Mouse (Mus musculus) intestine, embryonic 14.5 days (tissue): ENCODE results near the gene Tns1. TPM values are rescaled to one million over a fixed set of nuclear protein-coding genes. Genes with fewer than 3 reads are reported as not detected.
A peak's percentile ranks its signal among the peaks of the same experiment; 100 is the strongest.

Source experiments
- ATAC-seq: fragments of 200-750 bp; cut with Nextera tagmentation; replicated peaks from 2 replicates; pipeline ENCODE4 v1.8.0; 2017; ENCODE audit warnings: low read depth, moderate number of reproducible peaks, moderate TSS enrichment, moderate library complexity; ENCODE audit not compliant: low FRiP score, low TSS enrichment
- DNase-seq: peaks from one replicate; pipeline ENCODE4 v3.0.0-alpha.2; 2018; ENCODE audit warnings: low spot score
- H3K27ac ChIP-seq: fragments of 300-500 bp; sonication (generic); 2 replicates; pipeline ENCODE4 v1.5.1; 2014; ENCODE audit warnings: low read depth, mild to moderate bottlenecking, control low read depth
- H3K27me3 ChIP-seq: fragments of 300-500 bp; sonication (generic); replicated peaks from 2 replicates; pipeline ENCODE4 v1.6.1; 2014; ENCODE audit warnings: low read length, control low read depth; ENCODE audit not compliant: control insufficient read depth, insufficient read depth
- H3K36me3 ChIP-seq: fragments of 300-500 bp; sonication (generic); 2 replicates; pipeline ENCODE4 v1.6.1; 2014; ENCODE audit warnings: low read length, control low read depth; ENCODE audit not compliant: control insufficient read depth, insufficient read depth
- H3K4me1 ChIP-seq: fragments of 300-500 bp; sonication (generic); replicated peaks from 2 replicates; pipeline ENCODE4 v1.6.1; 2014; ENCODE audit warnings: low read length, control low read depth, mixed read lengths; ENCODE audit not compliant: control insufficient read depth, insufficient read depth
- H3K4me2 ChIP-seq: fragments of 300-500 bp; sonication (generic); 2 replicates; pipeline ENCODE4 v1.6.1; 2014; ENCODE audit warnings: low read length
- H3K4me3 ChIP-seq: fragments of 300-500 bp; sonication (generic); 2 replicates; pipeline ENCODE4 v1.5.1; 2014; ENCODE audit warnings: low read depth, low read length, control low read depth, mixed read lengths
- H3K9ac ChIP-seq: fragments of 300-500 bp; sonication (generic); 2 replicates; pipeline ENCODE4 v1.6.1; 2014; ENCODE audit warnings: mild to moderate bottlenecking, low read length
- H3K9me3 ChIP-seq: fragments of 300-500 bp; sonication (generic); 2 replicates; pipeline ENCODE4 v1.6.1; 2016; ENCODE audit warnings: low read length, control low read depth; ENCODE audit not compliant: control insufficient read depth
- WGBS: fragments of 180-500 bp; shearing (Covaris S2); extraction: QIAGEN DNeasy Blood & Tissue Kit; methylation state at CpG from one replicate; pipeline ENCODE4 v1.1.7; 2014; 5-methylcytosine and 5-hydroxymethylcytosine counted together
- polyA plus RNA-seq: library from polyadenylated mRNA; unstranded; fragments of >200 nt; fragmentation: Nextera tagmentation; extraction: Ambion mirVana; gene quantifications from 2 replicates; pipeline ENCODE4 v1.2.1, GENCODE M21; 2014

Gene Tns1
- polyA plus RNA-seq, 1 experiment from 2014 or later = 28.7 TPM

DNA sequence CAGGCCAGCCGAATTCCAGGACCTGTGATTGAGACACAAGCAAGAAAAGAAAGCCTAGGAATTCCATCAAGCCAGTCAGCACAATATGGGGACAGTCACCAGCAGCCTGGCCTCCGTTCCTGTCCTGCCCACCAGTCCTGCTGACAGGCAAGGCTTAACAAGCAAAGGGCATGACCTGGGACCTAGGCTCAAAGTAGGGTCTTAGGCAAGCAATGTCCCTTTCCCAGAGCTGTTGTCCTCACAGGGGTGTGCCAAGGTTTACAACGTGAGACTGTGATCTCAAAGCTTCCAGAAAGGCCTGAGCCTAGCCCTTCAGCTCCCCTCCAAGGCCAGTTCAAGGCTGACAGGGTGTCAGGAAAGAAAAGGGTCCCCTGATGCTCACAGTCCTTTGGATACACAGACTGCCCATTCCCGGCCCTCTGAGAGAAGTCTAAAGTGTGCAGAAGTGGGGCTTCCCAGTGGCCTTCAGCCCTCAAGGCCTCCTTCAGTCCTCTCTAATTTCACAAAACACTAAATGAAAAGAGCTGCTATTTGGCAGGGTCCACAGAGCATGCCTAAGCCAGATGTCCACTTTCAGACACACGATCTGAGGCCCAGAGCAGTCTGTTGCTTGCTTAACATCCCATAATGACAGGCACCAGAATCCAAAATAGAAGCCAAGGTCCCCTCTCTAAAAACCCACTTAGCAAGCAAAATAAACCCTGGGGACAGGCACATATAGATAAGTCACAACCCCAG lies 131.9 kb downstream of the Tns1 start:
- 66% methylated on average over 5 of the region's 5 CpGs for WGBS
- Histone ChIP-seq H3K4me1 (no peaks in the 10 kb centered on the region; the same call in 1 of the 2 replicates), H3K27me3 (no peaks in the 10 kb centered on the region), H3K4me3 (no peak overlapping the region), H3K4me2 (no peak overlapping the region), H3K9me3 (no peaks in the 10 kb centered on the region), H3K36me3 (peaks cover 45% of the 10 kb centered on the region), H3K27ac (no peak overlapping the region), H3K9ac (no peak overlapping the region)
- ATAC-seq (no peak), DNase-seq (no peak)

DNA sequence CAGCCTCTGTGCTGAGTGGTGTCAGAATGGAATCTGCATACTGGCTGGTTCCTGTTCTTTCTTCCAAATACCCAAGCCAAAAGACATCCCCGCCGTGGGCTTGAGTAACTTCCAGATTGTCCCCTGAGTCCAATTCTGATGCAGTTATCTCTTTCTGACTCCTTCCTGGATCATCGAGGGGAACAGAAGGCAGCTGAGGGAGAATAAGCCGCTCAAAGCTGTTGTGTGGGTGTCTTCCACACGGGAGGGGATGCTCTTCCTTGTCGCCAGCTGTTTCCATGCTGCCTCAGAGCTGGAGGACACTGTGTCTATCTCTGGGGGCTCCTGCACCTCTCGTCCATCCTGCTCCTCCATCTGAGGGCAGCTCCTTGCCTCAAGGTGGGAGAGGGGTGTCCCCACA lies 133.0 kb downstream of the Tns1 start:
- H3K36me3 ChIP-seq = peaks cover 45% of the 10 kb centered on the region
- ATAC-seq = no peak

DNA sequence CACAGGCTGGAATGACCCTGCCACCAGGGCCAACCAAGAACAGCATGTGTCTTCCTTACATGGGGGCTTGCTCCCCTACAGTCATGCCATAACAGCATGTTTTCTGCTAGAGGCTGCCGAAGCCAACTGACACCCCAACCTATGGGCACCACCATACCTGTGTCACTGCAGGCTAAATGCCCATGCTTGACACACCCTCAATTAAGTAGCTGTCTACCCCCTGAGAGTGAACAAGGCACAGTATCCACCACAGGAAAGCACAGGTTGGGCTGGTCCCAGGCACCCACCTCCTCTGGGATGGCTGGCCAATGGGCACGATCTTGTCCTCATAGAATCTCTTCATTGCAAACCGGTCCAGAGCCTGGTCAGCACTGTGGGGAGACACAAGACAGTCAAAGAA lies 134.2 kb downstream of the Tns1 start:
- no peaks in the 10 kb centered on the region for H3K9me3 ChIP-seq
- DNase-seq (no peak), ATAC-seq (no peak)
- H3K27ac ChIP-seq = no peak overlapping the region
- no peak overlapping the region for H3K9ac ChIP-seq
- H3K27me3 ChIP-seq = no peaks in the 10 kb centered on the region
- WGBS = 73% methylated on average over 3 of the region's 3 CpGs
- H3K36me3 ChIP-seq = peaks cover 44% of the 10 kb centered on the region
- no peak overlapping the region for H3K4me3 ChIP-seq
- H3K4me2 ChIP-seq = no peak overlapping the region
- H3K4me1 ChIP-seq = no peaks in the 10 kb centered on the region; the same call in 1 of the 2 replicates

More for the DNA sequence above, 133.0 kb downstream of the Tns1 start:
- DNase-seq = no peak
- Histone ChIP-seq H3K4me3 (no peak overlapping the region), H3K4me1 (no peaks in the 10 kb centered on the region; the same call in 1 of the 2 replicates), H3K27ac (no peak overlapping the region), H3K27me3 (no peaks in the 10 kb centered on the region), H3K4me2 (no peak overlapping the region), H3K9me3 (no peaks in the 10 kb centered on the region), H3K9ac (no peak overlapping the region)
- WGBS = 72% methylated on average over 7 of the region's 7 CpGs

DNA sequence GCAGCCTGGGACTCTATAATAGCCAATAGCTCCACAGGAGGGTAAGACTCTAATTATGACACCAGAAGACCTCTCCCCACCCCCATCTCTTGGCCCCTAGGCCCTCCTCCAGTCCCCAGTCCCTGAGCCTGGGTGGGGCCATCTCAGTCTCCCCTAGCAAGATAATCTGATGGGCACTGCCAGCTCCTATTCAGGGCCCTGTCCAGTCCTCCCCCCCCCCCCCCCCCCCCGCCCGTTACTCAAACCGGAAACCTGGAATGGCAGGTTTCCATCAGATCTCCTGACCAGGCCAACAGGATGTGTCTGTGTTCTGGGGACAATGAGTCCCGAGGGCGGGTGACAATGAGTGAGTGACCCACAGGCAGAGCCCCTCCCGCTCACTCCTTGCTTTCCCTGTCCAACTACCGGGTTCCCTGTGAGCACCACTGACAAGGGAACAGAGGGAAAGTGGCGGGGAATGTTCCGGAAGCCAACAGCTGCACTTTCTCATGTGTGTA lies 136.5 kb downstream of the Tns1 start:
- H3K4me1 ChIP-seq = no peaks in the 10 kb centered on the region

DNA sequence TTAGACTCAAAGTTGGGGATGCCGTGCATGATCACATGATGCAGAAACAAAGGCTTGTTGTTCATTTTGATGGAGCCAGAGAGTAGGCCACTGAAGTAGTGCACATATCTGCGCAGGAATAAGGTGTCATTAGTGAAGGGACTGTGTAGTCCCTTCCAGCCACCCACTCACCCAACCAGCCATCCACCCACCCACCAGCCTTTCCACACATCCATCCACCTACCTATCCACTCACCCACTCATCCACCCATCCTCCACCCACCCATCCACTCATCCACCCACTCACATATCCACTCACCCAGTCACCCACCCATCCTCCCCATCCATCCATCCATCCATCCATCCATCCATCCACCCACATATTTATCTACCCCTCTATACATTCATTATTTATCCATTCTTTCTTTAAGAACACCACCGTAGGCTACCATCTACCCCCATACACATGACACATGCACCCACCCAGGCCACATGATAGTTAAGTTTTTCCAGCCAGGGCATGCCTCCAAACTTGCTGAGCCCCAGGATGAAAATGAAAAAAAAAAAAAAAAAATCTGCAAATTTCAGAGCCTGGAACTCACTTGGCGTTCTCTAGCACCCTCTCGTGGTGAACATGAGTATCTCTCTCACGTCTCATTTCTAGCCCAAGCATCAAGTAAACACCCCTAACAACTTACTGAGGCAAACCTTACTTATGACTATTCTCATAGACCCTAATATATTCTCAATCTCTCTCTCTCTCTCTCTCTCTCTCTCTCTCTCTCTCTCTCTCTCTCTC lies 137.8 kb downstream of the Tns1 start:
- ATAC-seq (no peak), DNase-seq (no peak)
- H3K4me2 ChIP-seq = no peak overlapping the region
- no peak overlapping the region for H3K4me3 ChIP-seq
- no peak overlapping the region for H3K9ac ChIP-seq
- H3K36me3 ChIP-seq = peaks cover 54% of the 10 kb centered on the region
- H3K4me1 ChIP-seq = no peaks in the 10 kb centered on the region
- no peaks in the 10 kb centered on the region for H3K27me3 ChIP-seq
- no peak overlapping the region for H3K27ac ChIP-seq
- WGBS = 38% methylated on average over 6 of the region's 6 CpGs
- no peaks in the 10 kb centered on the region for H3K9me3 ChIP-seq

More for the DNA sequence above, 136.5 kb downstream of the Tns1 start:
- H3K4me3 ChIP-seq = no peak overlapping the region
- H3K36me3 ChIP-seq = peaks cover 54% of the 10 kb centered on the region
- H3K9ac ChIP-seq = no peak overlapping the region
- H3K9me3 ChIP-seq = no peaks in the 10 kb centered on the region
- no peak overlapping the region for H3K4me2 ChIP-seq
- H3K27ac ChIP-seq = 0 out of 2 replicates have a peak overlapping the region, but pooled peaks have one; percentile 27
- DNase-seq (no peak), ATAC-seq (no peak)
- 53% methylated on average over 9 of the region's 9 CpGs for WGBS
- H3K27me3 ChIP-seq = no peaks in the 10 kb centered on the region

DNA sequence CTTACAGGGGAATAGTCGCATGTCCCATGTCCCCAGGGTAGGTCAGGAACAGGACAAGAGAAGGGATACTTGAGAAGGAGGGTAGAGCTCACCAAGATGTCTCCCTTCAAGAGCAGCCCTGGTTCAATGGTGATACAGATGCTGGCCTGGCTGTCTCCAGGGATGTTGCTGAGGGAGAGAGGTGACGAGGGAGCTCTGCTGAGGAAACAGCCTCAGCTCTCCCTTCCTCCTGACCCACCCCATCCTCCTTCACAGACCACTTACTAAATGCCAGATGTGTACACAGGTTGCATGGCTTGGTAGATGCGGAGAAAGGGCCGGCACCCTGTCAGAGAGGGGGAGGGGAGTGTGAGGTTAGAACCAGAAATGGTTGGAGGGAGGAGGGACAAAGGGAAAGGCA lies 138.6 kb downstream of the Tns1 start:
- 81% methylated on average over 4 of the region's 4 CpGs for WGBS

DNA sequence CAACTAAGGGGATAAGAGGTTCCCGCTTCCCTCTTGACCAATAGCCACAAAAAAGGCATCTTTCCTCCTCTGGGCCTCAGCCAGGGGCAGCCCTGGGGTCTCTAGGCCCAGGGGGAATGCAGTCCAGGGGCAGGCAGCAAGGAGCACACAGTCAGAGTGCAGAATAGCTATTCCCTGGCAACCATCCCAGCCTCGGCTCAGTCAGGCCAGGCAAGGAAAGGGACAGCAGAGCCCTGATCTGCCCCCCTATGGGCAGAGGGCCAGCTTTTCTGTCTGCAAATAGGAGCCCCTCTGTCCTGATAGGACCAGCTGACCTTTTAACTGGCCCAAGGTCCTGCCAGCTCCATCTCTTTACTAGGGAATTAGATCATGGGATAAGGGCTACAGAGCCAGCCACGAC lies 145.0 kb downstream of the Tns1 start:
- DNase-seq (no peak), ATAC-seq (no peak)
- Histone ChIP-seq H3K4me1 (no peaks in the 10 kb centered on the region), H3K4me3 (no peak overlapping the region), H3K36me3 (peaks cover 39% of the 10 kb centered on the region), H3K27me3 (no peaks in the 10 kb centered on the region), H3K4me2 (no peak overlapping the region), H3K9me3 (no peaks in the 10 kb centered on the region), H3K27ac (no peak overlapping the region), H3K9ac (no peak overlapping the region)
- WGBS = 72% methylated on average over 3 of the region's 3 CpGs

More for the DNA sequence above, 138.6 kb downstream of the Tns1 start:
- H3K4me3 ChIP-seq = no peak overlapping the region
- no peak overlapping the region for H3K27ac ChIP-seq
- H3K9me3 ChIP-seq = no peaks in the 10 kb centered on the region
- ATAC-seq (no peak), DNase-seq (no peak)
- H3K4me1 ChIP-seq = no peaks in the 10 kb centered on the region
- H3K9ac ChIP-seq = no peak overlapping the region
- no peaks in the 10 kb centered on the region for H3K27me3 ChIP-seq
- H3K36me3 ChIP-seq = peaks cover 49% of the 10 kb centered on the region
- no peak overlapping the region for H3K4me2 ChIP-seq

DNA sequence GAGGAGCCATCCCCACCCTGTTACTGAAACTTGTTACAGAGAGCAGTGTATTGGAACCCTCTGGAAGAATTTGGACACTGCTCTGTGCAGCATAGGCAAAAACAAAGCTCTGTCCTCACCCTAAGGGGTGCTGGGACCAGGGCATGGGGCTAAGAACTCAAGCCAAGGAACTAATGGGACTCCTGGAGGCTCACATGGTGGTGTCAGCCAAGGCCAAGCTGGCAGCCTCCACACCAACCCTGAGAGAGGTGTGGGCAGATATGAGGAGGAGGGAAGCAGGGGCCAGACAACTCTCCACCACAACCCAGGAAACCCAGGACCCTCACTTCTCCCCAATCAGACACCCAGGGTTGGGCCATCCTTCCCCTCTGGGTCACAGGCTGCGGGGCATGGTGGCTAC lies 145.7 kb downstream of the Tns1 start:
- H3K36me3 ChIP-seq = peaks cover 36% of the 10 kb centered on the region
- H3K27me3 ChIP-seq = no peaks in the 10 kb centered on the region
- H3K4me1 ChIP-seq = no peaks in the 10 kb centered on the region
- no peak for ATAC-seq
- WGBS = 100% methylated on average over 1 of the region's 1 CpGs
- no peak for DNase-seq
- H3K9ac ChIP-seq = no peak overlapping the region
- H3K27ac ChIP-seq = no peak overlapping the region
- H3K9me3 ChIP-seq = no peaks in the 10 kb centered on the region
- no peak overlapping the region for H3K4me3 ChIP-seq
- H3K4me2 ChIP-seq = no peak overlapping the region
